Mouse (Mus musculus): ENCODE measurements at regions not wholly inside any gene's neighbourhood (a gene's known extent, or its start where the extent isn't known, plus 50 kb on each side); places are given as distances from the start of the nearest gene placed in this dataset.

DNA sequence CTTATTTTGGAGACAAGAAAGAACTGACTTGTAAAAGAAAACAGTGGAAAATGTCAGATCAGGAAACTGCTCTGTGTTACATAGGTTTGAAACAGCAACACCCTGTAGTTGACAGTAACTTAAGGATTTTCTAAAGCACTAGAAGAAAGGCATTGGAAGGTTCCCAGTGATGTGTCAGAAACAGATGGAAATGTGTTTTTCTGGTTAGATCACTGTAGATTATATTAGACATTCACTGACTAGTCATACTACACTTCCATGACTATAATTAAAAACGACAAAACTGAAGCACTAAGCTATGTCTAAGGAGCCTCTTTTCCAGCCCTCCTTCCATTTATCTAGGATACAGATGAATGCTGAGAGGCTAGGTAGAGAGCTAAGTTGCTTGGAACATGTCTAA is 59.1 kb upstream of the Apob start:
- no peak for TF ChIP-seq GATA4 (IDR thresholded peaks at IDR 0.05; ENCODE audit: insufficient replicate concordance, low read length)

DNA sequence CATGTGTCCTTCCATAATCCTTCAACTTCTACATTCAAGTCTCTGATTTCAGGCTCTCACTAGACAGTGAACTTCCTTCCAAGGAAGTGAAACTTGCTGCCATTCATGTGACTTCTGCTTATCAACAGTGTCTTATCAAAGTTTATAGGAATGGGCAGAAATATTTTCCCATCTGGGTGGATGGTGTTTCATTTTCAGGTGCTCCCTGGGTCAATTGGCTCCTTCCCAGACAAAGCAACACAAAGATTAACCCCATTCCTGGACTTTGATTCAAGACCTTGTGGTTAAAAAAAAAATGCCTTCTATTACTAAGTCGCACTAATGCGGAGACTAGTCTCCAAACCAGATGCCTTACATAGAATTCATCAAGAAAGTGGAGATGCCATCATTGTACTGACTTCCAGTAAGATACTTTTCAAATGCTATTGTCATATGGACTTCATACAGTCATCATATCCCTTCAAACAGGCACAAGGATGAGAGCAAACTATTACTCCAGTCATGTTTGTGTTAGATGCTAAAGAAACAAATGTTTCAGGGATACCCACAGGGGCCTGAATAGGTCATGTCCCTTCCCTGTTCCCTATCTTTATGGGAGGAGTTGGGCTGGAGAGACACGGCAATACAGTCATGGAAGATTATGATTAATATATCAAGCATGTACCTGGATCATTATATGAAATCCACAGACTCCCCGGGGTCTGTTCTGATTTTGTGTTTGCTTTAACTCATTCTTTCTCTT is 58.3 kb upstream of the Apob start:
- TF ChIP-seq GATA4 (IDR thresholded peaks at IDR 0.05; ENCODE audit: insufficient replicate concordance, low read length): peak; percentile 74; the same call in 1 of the 2 replicates

GRCm38 (mm10) chr12:7919709-7920324 is 57.6 kb upstream of the Apob start:
- TF ChIP-seq GATA4 (IDR thresholded peaks at IDR 0.05; ENCODE audit: insufficient replicate concordance, low read length): no peak

DNA sequence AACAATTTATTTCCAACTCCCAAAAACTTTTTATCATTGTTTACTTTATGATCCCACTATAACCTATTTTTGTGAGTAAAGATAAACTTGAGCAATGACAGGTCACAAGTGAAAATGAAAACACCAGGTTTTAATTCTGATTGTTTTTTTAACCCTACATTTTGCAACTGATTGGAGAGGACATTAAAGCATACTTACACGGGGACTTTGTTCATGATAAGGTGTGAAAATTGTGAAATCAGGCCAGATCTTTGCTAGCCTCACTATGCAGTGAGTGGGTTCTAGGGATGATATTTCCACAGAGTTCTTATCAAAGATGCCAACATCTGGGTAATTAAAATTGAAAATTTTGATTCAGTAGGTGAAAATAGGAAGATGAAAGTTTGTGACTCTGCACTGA is 56.6 kb upstream of the Apob start:
- peak; percentile 61; the same call in 1 of the 2 replicates for TF ChIP-seq GATA4 (IDR thresholded peaks at IDR 0.05; ENCODE audit: insufficient replicate concordance, low read length)
